Mouse (Mus musculus) layer of hippocampus, adult 6 months (tissue): Measurements from ENCODE around the gene Hoxc10. TPM values are rescaled to one million over a fixed set of nuclear protein-coding genes. Genes with fewer than 3 reads are reported as not detected.

Experiments used
- long read RNA-seq, 2 experiments: library from polyadenylated mRNA; unstranded; transcript quantifications; one replicate each; pipeline ENCODE4 v2.0.0; 2019 to 2020
- microRNA-seq: library from miRNA; unstranded; fragments of <30 nt; microRNA quantifications from one replicate; pipeline ENCODE4 v1.2.0, GENCODE M21; 2020
- polyA plus RNA-seq: library from polyadenylated mRNA; unstranded; fragments of <200 nt; fragmentation: Nextera tagmentation; gene quantifications from 2 replicates; pipeline ENCODE4 v1.2.3, GENCODE M21; 2021

Gene Hoxc10
- not detected in 2 replicates for polyA plus RNA-seq
- long read RNA-seq, experiment 1, result 0 reads
- long read RNA-seq, experiment 2, result 0 reads

DNA sequence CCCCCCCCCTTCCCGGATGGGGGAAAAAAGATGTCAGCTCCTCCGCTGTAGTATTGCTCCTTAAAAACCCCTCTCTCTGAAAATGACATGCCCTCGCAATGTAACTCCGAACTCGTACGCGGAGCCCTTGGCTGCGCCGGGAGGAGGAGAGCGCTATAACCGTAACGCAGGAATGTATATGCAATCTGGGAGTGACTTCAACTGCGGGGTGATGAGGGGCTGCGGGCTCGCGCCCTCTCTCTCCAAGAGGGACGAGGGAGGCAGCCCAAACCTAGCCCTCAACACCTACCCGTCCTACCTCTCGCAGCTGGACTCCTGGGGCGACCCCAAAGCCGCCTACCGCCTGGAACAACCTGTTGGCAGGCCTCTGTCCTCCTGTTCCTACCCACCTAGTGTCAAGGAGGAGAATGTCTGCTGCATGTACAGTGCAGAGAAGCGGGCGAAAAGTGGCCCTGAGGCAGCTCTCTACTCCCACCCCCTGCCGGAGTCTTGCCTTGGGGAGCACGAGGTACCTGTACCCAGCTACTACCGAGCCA lies at the start of gene Hoxc10:
Gene Hoxc10 (plus strand): TSS at position 21 of the 536 bp plus-strand sequence.

DNA sequence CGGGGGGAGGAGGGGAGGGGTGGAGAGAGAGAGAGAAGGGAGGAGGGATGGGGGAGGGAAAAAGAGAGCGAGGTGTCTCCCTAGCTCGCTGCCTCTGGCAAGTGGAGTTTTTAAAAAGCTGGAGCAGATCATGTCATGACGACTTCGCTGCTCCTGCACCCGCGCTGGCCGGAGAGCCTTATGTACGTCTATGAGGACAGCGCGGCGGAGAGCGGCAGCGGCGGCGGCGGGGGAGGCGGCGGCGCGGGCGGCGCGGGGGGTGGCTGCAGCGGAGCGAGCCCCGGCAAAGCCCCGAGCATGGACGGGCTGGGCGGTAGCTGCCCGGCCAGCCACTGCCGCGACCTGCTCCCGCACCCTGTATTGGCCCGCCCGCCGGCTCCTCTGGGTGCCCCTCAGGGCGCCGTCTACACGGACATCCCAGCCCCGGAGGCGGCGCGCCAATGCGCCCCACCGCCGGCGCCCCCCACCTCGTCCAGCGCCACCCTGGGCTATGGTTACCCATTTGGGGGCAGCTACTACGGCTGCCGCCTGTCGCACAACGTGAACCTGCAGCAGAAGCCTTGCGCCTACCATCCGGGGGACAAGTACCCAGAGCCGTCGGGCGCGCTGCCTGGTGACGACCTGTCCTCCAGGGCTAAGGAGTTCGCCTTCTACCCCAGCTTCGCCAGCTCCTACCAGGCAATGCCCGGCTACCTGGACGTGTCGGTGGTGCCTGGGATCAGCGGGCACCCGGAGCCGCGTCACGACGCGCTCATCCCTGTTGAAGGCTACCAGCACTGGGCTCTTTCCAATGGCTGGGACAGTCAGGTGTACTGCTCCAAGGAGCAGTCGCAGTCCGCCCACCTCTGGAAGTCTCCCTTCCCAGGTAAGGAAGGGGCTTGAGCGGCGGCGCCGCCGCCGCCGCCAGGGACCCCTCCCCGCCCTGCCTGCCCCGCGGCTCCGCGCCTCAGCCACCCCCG lies 45.3 kb upstream of the Hoxc10 start, which contains the start of gene Hoxc13:
Gene Hoxc13 (plus strand): TSS at position 51 of the 959 bp plus-strand sequence.

DNA sequence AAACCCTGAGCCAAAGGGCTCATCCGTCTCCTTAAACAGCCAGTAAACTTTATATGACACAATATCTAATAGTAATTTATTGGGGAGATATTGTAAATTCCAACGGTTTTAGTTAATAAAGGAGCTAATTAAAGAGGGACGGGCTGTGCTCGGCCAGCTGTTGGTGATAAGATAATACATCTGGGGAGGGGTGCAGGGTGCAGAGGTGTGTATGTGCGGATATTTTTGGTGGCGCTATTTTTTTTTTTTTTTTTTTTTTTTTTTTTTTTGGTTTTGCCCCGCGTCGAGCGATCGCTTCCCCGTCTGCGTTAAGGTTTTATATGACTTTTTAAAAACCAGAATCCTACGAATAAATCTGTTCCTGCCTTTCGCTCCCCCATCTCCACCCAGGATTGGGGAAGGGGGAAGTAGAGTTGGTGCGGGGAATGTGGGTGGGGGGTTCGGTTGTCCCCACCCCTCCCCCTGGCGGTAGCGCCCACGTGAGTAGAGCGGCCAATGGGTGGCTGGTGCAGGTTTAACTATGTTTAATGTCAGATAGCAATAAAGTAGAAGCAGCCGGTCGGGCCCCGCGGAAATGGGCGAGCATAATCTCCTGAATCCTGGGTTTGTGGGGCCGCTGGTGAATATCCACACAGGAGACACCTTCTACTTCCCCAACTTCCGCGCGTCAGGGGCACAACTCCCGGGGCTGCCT lies 30.2 kb upstream of the Hoxc10 start, which contains the start of gene Hoxc12:
Gene Hoxc12 (plus strand): TSS at position 479 of the 694 bp plus-strand sequence.

DNA sequence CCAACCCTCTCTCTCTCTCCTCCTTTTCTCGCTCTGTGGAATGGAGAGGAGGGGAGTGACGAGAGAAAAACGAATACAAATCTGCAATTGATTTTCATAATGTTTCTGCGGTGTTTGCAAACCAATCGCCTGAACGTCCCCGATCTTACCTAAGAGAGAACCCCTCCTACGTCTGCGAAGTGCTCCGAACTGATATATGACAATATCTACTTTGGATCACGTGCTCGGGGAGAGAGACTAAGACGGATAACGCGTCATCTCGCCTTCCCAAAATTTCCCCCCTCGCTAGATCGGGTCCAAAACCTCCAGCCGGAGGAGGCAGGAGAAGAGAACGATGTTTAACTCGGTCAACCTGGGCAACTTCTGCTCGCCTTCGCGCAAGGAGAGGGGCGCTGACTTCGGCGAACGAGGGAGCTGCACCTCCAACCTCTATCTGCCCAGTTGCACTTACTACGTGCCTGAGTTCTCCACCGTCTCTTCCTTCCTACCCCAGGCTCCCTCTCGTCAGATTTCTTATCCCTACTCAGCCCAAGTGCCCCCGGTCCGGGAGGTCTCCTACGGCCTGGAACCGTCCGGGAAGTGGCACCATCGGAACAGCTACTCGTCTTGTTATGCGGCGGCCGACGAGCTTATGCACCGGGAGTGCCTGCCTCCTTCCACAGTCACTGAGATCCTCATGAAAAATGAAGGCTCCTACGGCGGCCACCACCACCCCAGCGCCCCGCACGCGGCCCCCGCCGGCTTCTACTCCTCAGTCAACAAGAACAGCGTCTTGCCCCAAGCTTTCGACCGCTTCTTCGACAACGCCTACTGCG lies 12.2 kb upstream of the Hoxc10 start, which contains the start of gene Hoxc11:
Gene Hoxc11 (plus strand): TSS at position 236 of the 815 bp plus-strand sequence.

DNA sequence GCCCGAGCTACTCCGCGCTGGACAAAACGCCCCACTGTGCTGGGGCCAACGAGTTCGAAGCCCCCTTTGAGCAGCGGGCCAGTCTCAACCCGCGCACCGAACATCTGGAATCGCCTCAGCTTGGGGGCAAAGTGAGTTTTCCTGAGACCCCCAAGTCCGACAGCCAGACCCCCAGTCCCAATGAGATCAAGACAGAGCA lies 615 bp downstream of the Hoxc10 start, which contains the start of gene Hoxc5:
Gene Hoxc5 (plus strand): TSS at position 132 of the 199 bp plus-strand sequence.

DNA sequence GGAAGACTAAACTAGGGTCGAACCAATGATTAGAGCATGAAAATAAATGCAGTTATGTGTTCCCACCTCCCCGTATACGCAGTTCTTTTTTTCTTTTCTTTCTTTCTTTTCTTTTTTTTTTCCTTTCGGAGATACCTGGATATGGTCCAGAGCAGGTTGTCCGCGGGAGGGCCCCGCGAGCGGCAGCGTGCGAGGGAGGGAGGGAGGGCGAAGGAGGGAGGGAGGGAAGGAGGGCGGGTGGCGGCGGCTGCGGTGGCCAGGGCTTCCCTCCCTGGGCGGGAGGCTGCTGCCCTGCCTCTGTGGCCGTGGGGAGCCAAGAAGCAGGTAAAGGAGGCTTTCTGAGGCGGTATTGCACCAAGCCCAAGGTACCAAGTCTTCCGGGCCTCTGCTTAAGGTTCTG lies 9.6 kb downstream of the Hoxc10 start, which contains the start of gene Hoxc9:
Gene Hoxc9 (plus strand): TSS at position 269 of the 400 bp plus-strand sequence.

DNA sequence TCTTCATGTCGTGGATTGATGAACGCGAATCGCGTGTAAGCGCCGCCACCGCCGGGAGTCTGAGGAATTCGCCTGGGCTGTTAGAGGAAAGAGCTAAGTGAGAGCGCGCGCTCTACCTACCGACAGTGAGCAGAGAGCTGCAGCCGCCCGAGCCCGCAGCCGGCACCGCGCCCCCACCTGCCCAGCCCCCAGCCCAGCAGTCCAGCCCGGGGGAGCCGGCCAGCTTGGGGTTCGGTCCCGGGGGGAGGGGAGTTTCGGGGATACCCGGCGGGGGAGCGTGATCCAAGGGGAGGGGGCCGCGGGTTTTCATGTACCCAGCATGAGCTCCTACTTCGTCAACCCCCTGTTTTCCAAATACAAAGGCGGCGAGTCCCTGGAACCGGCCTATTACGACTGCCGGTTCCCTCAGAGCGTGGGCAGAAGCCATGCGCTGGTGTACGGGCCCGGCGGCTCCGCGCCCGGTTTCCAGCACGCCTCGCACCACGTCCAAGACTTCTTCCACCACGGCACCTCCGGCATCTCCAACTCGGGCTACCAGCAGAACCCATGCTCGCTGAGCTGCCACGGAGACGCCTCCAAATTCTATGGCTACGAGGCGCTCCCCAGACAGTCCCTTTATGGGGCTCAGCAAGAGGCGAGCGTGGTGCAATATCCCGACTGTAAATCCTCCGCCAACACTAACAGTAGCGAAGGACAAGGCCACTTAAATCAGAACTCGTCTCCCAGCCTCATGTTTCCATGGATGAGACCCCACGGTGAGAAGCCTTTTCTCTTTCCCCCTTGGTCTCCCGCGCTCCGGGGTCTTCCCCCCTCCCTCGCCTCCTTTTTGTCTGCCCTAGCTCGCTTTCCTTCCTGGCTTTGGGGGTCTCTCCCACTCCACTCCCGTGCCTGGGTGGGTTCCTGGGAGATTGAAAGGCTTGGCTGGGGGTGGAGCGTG lies 24.1 kb downstream of the Hoxc10 start, which contains the start of gene Hoxc8:
Gene Hoxc8 (plus strand): TSS at position 147 of the 937 bp plus-strand sequence.

DNA sequence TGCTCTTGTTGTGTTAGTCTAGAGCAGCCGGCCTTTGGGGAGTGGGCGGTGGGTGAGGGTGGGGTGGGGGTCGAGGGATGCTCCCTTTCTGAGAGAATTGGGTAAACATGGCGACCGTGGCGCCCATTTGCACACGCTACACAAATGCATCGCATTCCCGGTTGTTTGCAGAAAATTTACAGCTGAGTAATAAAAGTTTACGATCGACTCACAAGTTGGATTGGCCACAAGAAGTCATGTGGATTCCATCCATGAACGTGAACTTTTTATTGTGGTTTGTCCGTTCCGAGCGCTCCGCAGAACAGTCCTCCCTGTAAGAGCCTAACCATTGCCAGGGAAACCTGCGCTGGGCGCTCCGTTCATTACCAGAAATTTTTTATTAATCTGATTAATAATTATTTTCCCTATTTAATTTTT lies 31.4 kb downstream of the Hoxc10 start, which contains the start of gene Hoxc6:
Gene Hoxc6 (plus strand): TSS at position 319 of the 417 bp plus-strand sequence.

DNA sequence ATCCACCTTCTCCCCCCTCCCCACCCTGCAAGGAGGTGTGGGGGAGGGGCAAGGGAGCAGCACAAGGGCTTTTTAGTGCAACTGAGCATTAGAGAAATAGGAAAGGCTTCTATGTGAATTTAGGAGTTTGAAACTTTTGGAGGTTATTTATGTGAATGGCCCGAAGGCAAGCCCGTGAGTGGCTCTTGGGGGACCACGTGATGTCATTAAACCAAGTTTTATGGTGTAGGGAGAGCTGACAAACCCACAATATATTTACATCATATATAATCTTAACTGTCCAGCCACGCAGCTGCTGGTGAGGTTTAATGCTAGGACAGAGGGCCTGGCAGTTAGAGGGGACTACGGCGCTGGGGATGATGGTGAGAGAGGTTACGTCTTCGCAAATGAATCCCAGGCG lies 52.0 kb downstream of the Hoxc10 start, which contains the start of gene Hoxc4:
Gene Hoxc4 (plus strand): TSS at position 299 of the 400 bp plus-strand sequence.

Small RNAs within 50 kb of the gene (microRNA-seq; reads per million reads assigned to microRNA genes)
- not detected for gene Mir196a-2
- gene Mir615, result 9.4 reads per million, percentile 31 among the genes with 10 or more reads in this experiment

Other genes starting within 250 kb of the Hoxc10 start
- 46.5 and 48.5 TPM in 2 replicates for gene Calcoco1, start 244.6 kb upstream of the Hoxc10 start, polyA plus RNA-seq
- gene Hoxc13, start 45.7 kb upstream of the Hoxc10 start, polyA plus RNA-seq, result not detected in 2 replicates
- not detected in 2 replicates for gene Hoxc12, start 30.0 kb upstream of the Hoxc10 start, polyA plus RNA-seq
- not detected in 2 replicates for gene Hoxc11, start 12.4 kb upstream of the Hoxc10 start, polyA plus RNA-seq
- gene Hoxc5, start 647 bp downstream of the Hoxc10 start, polyA plus RNA-seq, result not detected in 2 replicates
- gene Hoxc9, start 9.6 kb downstream of the Hoxc10 start, polyA plus RNA-seq, result not detected in 2 replicates
- gene Hoxc8, start 23.8 kb downstream of the Hoxc10 start, polyA plus RNA-seq, result not detected in 2 replicates
- gene Hoxc6, start 31.5 kb downstream of the Hoxc10 start, polyA plus RNA-seq, result not detected in 2 replicates
- not detected in 2 replicates for gene Hoxc4, start 52.1 kb downstream of the Hoxc10 start, polyA plus RNA-seq
- 7.3 and 7.7 TPM in 2 replicates for gene Smug1, start 200.3 kb downstream of the Hoxc10 start, polyA plus RNA-seq